Comparison of ENCODE assay signal across 10 mouse cellular contexts in genomic region chr7:130691931-130692330, GRCm38 (mm10).
DNase-seq lines count a peak whose midpoint lies in the region; ATAC-seq and TF ChIP-seq lines count a peak whose summit lies in the region.
"Had no signal": no experiment of that assay in that cellular context is flagged by ENCODE, and none has a peak within 500 bp of the region (broad histone marks: within the 10 kb centered on the region; RNA-seq: fewer than 3 reads in every experiment).

No protein-coding gene starts in this region.

- H3K4me1 ChIP-seq in kidney, embryonic 15.5 days: peaks cover 73% of the 10 kb centered on the region
- H3K4me1 ChIP-seq in embryonic fibroblast, embryonic 13.5 days (ENCODE audit: control insufficient read depth, insufficient read depth, low read length): no peaks in the 10 kb centered on the region
- peaks cover 40% of the 10 kb centered on the region for H3K4me1 ChIP-seq in intestine, embryonic 14.5 days (replicated peaks; ENCODE audit: control insufficient read depth, insufficient read depth, low read length)
- peaks cover 48% of the 10 kb centered on the region for H3K4me1 ChIP-seq in neural tube, embryonic 12.5 days
- peaks cover 40% of the 10 kb centered on the region for H3K4me1 ChIP-seq in liver, embryonic 12.5 days

- WGBS in kidney, embryonic 15.5 days: 38% methylated on average over 2 of the region's 2 CpGs
- 23% methylated on average over 2 of the region's 2 CpGs for WGBS in intestine, embryonic 14.5 days
- 55% methylated on average over 2 of the region's 2 CpGs for WGBS in neural tube, embryonic 12.5 days
- WGBS in liver, embryonic 12.5 days (ENCODE audit: insufficient replicate concordance): 21% methylated on average over 2 of the region's 2 CpGs

- no peaks in the 10 kb centered on the region for H3K27me3 ChIP-seq in kidney, embryonic 15.5 days
- no peaks in the 10 kb centered on the region for H3K27me3 ChIP-seq in intestine, embryonic 14.5 days (replicated peaks; ENCODE audit: control insufficient read depth, insufficient read depth, low read length)
- H3K27me3 ChIP-seq in neural tube, embryonic 12.5 days (replicated peaks): no peaks in the 10 kb centered on the region
- H3K27me3 ChIP-seq in liver, embryonic 12.5 days (replicated peaks): peaks cover 30% of the 10 kb centered on the region

- no peaks in the 10 kb centered on the region for H3K9me3 ChIP-seq in kidney, embryonic 15.5 days (replicated peaks)
- no peaks in the 10 kb centered on the region for H3K9me3 ChIP-seq in intestine, embryonic 14.5 days (ENCODE audit: control insufficient read depth, low read length)
- H3K9me3 ChIP-seq in neural tube, embryonic 12.5 days: no peaks in the 10 kb centered on the region
- H3K9me3 ChIP-seq in liver, embryonic 12.5 days (replicated peaks): no peaks in the 10 kb centered on the region
- H3K9me3 ChIP-seq: liver, embryonic 15.5 days had no signal

- no peak for TF ChIP-seq CTCF in embryonic fibroblast, embryonic 13.5 days (IDR thresholded peaks at IDR 0.05; ENCODE audit: borderline replicate concordance, insufficient read depth, low read length)

- H3K27ac ChIP-seq in kidney, embryonic 15.5 days: peak overlapping the region; percentile 95
- H3K27ac ChIP-seq in embryonic fibroblast, embryonic 13.5 days (ENCODE audit: insufficient read depth, low read length): peak overlapping the region; percentile 79; the same call in 1 of the 2 replicates
- H3K27ac ChIP-seq in intestine, embryonic 14.5 days (ENCODE audit: low read depth): peak overlapping the region; percentile 95
- H3K27ac ChIP-seq in neural tube, embryonic 12.5 days: peak overlapping the region; percentile 97
- no peak overlapping the region; the same call in 1 of the 2 replicates for H3K27ac ChIP-seq in liver, embryonic 12.5 days

- H3K4me3 ChIP-seq in kidney, embryonic 15.5 days (replicated peaks): peak overlapping the region; percentile 57; the same call in 1 of the 2 replicates
- no peak overlapping the region for H3K4me3 ChIP-seq in embryonic fibroblast, embryonic 13.5 days (ENCODE audit: insufficient read depth, low read length)
- 0 out of 2 replicates have a peak overlapping the region, but pooled peaks have one; percentile 64 for H3K4me3 ChIP-seq in intestine, embryonic 14.5 days (ENCODE audit: low read depth, low read length)
- H3K4me3 ChIP-seq in neural tube, embryonic 12.5 days: peak overlapping the region; percentile 80
- no peak overlapping the region for H3K4me3 ChIP-seq in liver, embryonic 12.5 days

- H3K36me3 ChIP-seq in kidney, embryonic 15.5 days: no peaks in the 10 kb centered on the region
- H3K36me3 ChIP-seq in intestine, embryonic 14.5 days (ENCODE audit: control insufficient read depth, insufficient read depth, low read length): no peaks in the 10 kb centered on the region
- H3K36me3 ChIP-seq in neural tube, embryonic 12.5 days: no peaks in the 10 kb centered on the region
- no peaks in the 10 kb centered on the region for H3K36me3 ChIP-seq in liver, embryonic 12.5 days
- H3K36me3 ChIP-seq: G1E; liver, embryonic 15.5 days had no signal

- peak overlapping the region; percentile 5; the same call in 1 of the 2 replicates for H3K9ac ChIP-seq in kidney, embryonic 15.5 days
- peak overlapping the region; percentile 11 for H3K9ac ChIP-seq in intestine, embryonic 14.5 days (ENCODE audit: low read length)
- peak overlapping the region; percentile 94; the same call in 1 of the 2 replicates for H3K9ac ChIP-seq in neural tube, embryonic 12.5 days
- H3K9ac ChIP-seq in liver, embryonic 12.5 days: no peak overlapping the region

- no peak for TF ChIP-seq POLR2A in embryonic fibroblast, embryonic 13.5 days (IDR thresholded peaks at IDR 0.05; ENCODE audit: low read depth, low read length)

- ATAC-seq in kidney, embryonic 15.5 days (replicated peaks; ENCODE audit: low FRiP score): no peak
- ATAC-seq in intestine, embryonic 14.5 days (replicated peaks; ENCODE audit: low FRiP score, low TSS enrichment, low read depth): no peak
- ATAC-seq in neural tube, embryonic 12.5 days (ENCODE audit: low FRiP score, low read depth): peak; percentile 1; the same call in 1 of the 2 replicates
- no peak for ATAC-seq in liver, embryonic 12.5 days

- DNase-seq in kidney, postnatal 36 days: no peak
- DNase-seq in intestine, embryonic 14.5 days (ENCODE audit: low spot score): no peak
- no peak for DNase-seq in B cell, adult 2 months
- no peak for DNase-seq in left cerebral cortex, adult 9 months (ENCODE audit: low spot score in 2 of 2)

- H3K4me2 ChIP-seq in kidney, embryonic 15.5 days: peak overlapping the region; percentile 78
- peak overlapping the region; percentile 71 for H3K4me2 ChIP-seq in intestine, embryonic 14.5 days (ENCODE audit: low read length)
- H3K4me2 ChIP-seq in neural tube, embryonic 12.5 days (replicated peaks): peak overlapping the region; percentile 80
- H3K4me2 ChIP-seq in liver, embryonic 12.5 days: no peak overlapping the region

Comparison
In these comparisons a context has a peak if more than half of its experiments do, and no peak if none do; other contexts are left out.
1. H3K4me3 ChIP-seq: peak in kidney, embryonic 15.5 days (single experiment), intestine, embryonic 14.5 days (single experiment) and neural tube, embryonic 12.5 days (single experiment); none in embryonic fibroblast, embryonic 13.5 days (single experiment) and liver, embryonic 12.5 days (single experiment).